Mouse (Mus musculus): ENCODE results near the gene Patl1. TPM values are rescaled to one million over a fixed set of nuclear protein-coding genes. Genes with fewer than 3 reads are reported as not detected.
A peak's percentile ranks its signal among the peaks of the same experiment; 100 is the strongest.
"Not testable (repeated sequence)": the region's sequence is repeated elsewhere in the genome, so short reads cannot be mapped to it uniquely, and the experiment has no call there.

The Patl1 gene
- 19.6 and 21.4 TPM in 2 replicates for polyA plus RNA-seq (2015; fragmentation: Nextera tagmentation; extraction: Ambion mirVana)

DNA sequence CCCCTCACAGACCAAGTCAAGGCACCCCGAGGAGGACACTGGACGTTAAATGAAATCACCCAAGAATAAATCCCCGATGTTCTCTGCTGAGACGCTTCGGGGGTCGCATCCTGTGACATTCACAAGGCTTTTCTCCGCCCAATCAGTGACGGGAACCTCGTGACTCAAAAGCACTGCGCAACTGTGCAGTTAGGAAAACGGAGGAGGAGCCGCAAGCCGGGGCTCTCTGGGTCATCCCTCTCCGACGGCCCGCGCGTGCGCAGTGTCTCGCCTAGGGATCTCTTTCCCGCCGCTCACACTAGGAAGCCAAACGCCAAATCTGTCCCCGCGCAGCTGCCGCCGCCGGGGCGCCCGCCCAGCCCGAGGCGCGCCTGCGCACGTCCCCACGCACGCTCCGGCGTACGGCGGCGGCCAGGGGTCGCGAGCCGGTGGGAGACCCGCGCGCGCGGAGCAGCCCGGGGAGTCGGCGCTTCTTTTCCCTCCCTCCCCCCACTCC, at the start of gene Patl1:
Gene Patl1, plus strand, starts transcription at position 363 of the 496 bp plus-strand sequence.
- no peaks in the 10 kb centered on the region for H3K27me3 ChIP-seq

DNA sequence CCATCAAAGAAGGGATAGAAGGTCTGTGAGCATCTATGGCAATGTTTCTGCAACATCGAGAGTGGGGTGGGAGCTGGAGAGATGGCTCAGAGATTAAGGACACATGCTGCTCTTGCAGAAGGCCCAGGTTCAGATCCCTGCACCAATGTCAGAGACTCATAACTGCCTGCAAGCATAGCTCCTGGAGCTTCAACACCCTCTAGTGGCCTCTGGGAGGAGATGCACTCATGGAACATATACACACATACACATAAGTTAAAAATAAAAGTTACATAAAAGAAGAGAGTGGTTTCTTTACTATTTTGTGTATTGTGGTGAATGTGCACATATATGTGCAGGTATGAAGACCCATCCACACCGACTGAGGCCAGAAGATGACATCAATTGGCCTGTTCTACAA, 44.4 kb upstream of the Patl1 start:
- Histone ChIP-seq H3K9me3 (no peaks in the 10 kb centered on the region), H3K9ac (replicated peaks) (no peak overlapping the region), H3K27me3 (no peaks in the 10 kb centered on the region), H3K4me3 (replicated peaks) (no peak overlapping the region), H3K36me3 (no peaks in the 10 kb centered on the region), H3K4me2 (replicated peaks) (no peak overlapping the region), H3K4me1 (replicated peaks) (no peaks in the 10 kb centered on the region), H3K27ac (no peak overlapping the region)
- ATAC-seq, result no peak
- WGBS, result 78% methylated on average over 2 of the region's 2 CpGs

More for the DNA sequence above, at the start of gene Patl1:
- Histone ChIP-seq H3K27ac (peak within 1 kb of the TSS; percentile 92), H3K9ac (replicated peaks) (peak within 1 kb of the TSS; percentile 91), H3K4me2 (replicated peaks) (peak within 1 kb of the TSS; percentile 82), H3K4me3 (replicated peaks) (peak within 1 kb of the TSS; percentile 88), H3K36me3 (peaks cover 7% of the 10 kb centered on the region), H3K4me1 (replicated peaks) (peaks cover 39% of the 10 kb centered on the region), H3K9me3 (no peaks in the 10 kb centered on the region)
- WGBS, result under 1% methylated on average over 53 of the region's 53 CpGs
- peak; percentile 97 for ATAC-seq

DNA sequence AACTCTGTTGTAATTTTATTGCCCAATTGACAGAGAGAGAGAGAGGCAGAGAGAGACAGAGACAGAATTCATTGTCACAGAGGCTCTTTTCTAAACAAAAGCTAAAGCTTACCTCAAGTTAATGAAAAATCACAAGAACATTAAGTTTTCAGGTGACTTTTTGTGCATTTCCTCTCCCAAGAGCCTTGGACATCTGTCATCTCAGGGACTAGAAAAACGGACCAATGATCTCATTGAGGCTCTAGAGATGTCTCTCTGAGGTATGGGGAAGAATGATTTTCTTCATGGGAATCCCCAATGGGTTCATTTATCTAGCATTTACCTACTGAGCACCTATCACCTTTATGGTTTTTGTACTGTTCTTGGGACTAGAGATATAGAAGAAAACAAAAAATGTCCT, 37.2 kb upstream of the Patl1 start, which contains the start of gene Olfr1419:
Gene Olfr1419, minus strand, starts transcription at position 101 of the 400 bp plus-strand sequence.
- Histone ChIP-seq H3K9ac (replicated peaks) (no peak within 1 kb of the TSS), H3K27ac (no peak within 1 kb of the TSS), H3K4me2 (replicated peaks) (no peak within 1 kb of the TSS), H3K4me3 (replicated peaks) (no peak within 1 kb of the TSS), H3K4me1 (replicated peaks) (no peaks in the 10 kb centered on the region), H3K27me3 (no peaks in the 10 kb centered on the region), H3K9me3 (no peaks in the 10 kb centered on the region), H3K36me3 (no peaks in the 10 kb centered on the region)
- 76% methylated on average over 1 of the region's 1 CpGs for WGBS
- ATAC-seq, result no peak

DNA sequence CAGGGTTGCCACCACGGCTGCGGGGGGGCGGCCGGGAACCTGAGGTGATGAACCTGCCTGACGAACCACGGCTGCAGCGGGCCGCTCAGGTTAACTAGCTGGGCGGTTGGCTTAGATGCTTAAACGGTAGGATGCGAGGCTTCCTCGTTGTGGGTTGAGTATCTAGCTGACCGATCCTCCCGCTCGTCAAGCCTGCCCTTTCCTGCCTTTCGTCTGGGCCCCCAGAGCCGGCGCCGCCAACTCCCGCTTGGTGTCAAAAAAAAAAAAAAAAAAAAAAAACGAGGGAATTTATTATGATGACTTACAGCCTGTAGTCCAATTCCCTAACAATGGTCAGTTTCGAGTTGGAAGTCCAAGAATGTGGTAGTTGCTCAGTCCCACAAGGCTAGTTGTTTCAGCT, 33.8 kb upstream of the Patl1 start:
- H3K27me3 ChIP-seq; ATAC-seq; H3K36me3 ChIP-seq; H3K4me2 ChIP-seq (replicated peaks); H3K9me3 ChIP-seq; H3K9ac ChIP-seq (replicated peaks); H3K4me3 ChIP-seq (replicated peaks); H3K27ac ChIP-seq; H3K4me1 ChIP-seq (replicated peaks): not testable (repeated sequence)
- 63% methylated on average over 22 of the region's 22 CpGs for WGBS

DNA sequence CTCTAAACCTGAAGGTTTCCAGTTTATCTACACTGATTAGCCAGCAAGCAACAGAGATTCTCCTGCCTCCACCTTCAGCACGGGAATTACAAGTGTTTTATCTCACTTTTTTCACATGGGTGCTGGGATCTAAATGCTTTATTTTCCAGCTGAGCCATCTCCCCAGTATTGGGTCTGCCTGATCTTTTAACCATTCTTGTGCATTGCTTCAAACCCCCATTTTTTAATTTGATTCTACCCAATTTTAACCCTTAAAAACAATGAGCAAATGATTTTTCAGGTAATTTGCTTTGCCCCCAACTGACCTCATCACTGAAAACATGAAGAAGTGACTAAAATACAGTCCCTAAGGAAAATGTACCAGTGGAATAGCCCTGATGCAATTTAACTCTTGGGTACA, 25.9 kb upstream of the Patl1 start, which contains the start of gene Olfr1420:
Gene Olfr1420, plus strand, starts transcription at position 301 of the 400 bp plus-strand sequence.
- 44% methylated on average over 1 of the region's 1 CpGs for whole genome bisulfite sequencing
- Histone ChIP-seq H3K9me3 (no peaks in the 10 kb centered on the region), H3K4me3 (replicated peaks) (no peak within 1 kb of the TSS), H3K4me1 (replicated peaks) (no peaks in the 10 kb centered on the region), H3K9ac (replicated peaks) (no peak within 1 kb of the TSS), H3K36me3 (no peaks in the 10 kb centered on the region), H3K4me2 (replicated peaks) (no peak within 1 kb of the TSS), H3K27me3 (no peaks in the 10 kb centered on the region), H3K27ac (no peak within 1 kb of the TSS)
- no peak for ATAC-seq

DNA sequence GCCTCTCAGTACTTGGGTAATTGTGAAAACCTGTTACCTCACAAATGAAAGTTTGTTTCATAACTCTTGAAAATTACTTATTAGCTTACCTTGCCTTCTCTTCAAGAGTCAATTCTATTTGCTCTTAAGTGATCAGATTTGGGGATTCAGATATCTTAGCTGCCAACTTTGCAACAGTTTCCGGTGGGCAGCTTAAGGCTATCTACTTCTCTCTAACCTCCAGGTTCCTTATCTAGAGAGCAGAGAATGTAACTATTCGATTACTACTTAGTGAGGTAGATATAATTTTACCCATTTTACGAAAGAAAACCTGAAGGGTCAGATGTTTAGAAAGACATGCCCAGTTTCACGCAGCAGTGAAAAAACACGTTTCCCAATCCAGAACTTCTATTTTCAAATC, 1.2 kb upstream of the Patl1 start:
- H3K9ac ChIP-seq (replicated peaks), result no peak overlapping the region; the same call in 1 of the 2 replicates
- peak overlapping the region; percentile 77 for H3K4me2 ChIP-seq (replicated peaks)
- H3K4me1 ChIP-seq (replicated peaks), result peaks cover 36% of the 10 kb centered on the region
- peak overlapping the region; percentile 88 for H3K4me3 ChIP-seq (replicated peaks)
- no peak overlapping the region for H3K27ac ChIP-seq
- no peak for ATAC-seq
- H3K9me3 ChIP-seq, result no peaks in the 10 kb centered on the region
- no peaks in the 10 kb centered on the region for H3K27me3 ChIP-seq
- peaks cover 7% of the 10 kb centered on the region for H3K36me3 ChIP-seq
- WGBS, result 94% methylated on average over 5 of the region's 5 CpGs

DNA sequence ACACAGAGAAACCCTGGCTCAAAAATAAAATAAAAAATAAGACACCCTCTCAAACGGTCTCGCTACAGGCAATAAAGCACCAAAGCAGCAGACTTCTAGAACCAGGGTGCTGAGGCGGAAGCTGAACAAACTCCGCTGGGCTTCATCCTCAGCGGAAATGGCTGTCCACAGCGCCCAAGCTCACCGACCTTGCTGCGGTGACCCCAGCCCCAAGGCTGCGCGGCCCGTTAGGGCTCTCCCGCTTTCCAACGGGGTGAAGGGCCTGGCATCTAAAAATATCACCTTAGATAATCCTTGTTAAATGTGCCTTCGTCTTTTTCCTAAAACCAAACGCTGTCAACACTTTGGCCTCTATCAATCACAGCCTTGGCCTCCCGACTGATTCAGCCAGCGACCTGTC, 596 bp upstream of the Patl1 start:
- WGBS, result 4% methylated on average over 17 of the region's 17 CpGs
- peaks cover 39% of the 10 kb centered on the region for H3K4me1 ChIP-seq (replicated peaks)
- H3K27me3 ChIP-seq, result no peaks in the 10 kb centered on the region
- peaks cover 7% of the 10 kb centered on the region for H3K36me3 ChIP-seq
- peak overlapping the region; percentile 88 for H3K4me3 ChIP-seq (replicated peaks)
- H3K27ac ChIP-seq, result peak overlapping the region; percentile 91
- H3K9ac ChIP-seq (replicated peaks), result peak overlapping the region; percentile 73
- peak; percentile 53 for ATAC-seq
- peak overlapping the region; percentile 77 for H3K4me2 ChIP-seq (replicated peaks)
- H3K9me3 ChIP-seq, result no peaks in the 10 kb centered on the region

DNA sequence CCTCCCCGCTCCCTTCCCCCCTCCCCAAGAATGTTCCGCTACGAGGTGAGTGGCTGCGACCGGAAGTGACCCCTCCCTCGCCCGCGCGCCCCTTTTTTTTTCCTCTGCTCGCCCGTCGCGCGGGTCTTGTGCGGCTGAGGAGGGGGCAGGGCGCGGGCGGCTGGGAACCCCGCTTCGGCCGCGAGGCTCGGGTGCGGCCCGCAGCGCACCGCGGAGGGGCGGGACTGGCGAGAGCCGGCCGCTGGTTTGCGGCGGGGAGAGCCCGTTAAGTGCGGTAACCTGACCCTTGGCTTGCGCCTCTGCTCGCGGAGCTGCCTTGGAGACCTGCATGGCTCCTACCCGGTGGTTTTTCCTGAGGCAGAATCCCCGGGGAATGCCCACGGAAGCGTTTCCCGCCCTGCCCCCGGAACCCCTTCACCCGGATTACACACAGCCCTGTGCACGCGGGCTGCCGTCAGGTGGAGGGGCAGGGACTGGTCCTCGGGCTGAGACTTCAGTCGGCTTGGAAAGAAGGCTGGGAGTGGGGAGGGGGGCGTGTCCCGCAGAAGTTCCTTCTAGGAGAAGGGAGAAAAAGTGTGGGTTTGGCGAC, 428 bp downstream of the Patl1 start:
- Histone ChIP-seq H3K36me3 (peaks cover 10% of the 10 kb centered on the region), H3K9ac (replicated peaks) (peak overlapping the region; percentile 91), H3K4me2 (replicated peaks) (peak overlapping the region; percentile 82), H3K4me1 (replicated peaks) (peaks cover 39% of the 10 kb centered on the region), H3K27me3 (no peaks in the 10 kb centered on the region), H3K27ac (peak overlapping the region; percentile 92), H3K9me3 (no peaks in the 10 kb centered on the region), H3K4me3 (replicated peaks) (peak overlapping the region; percentile 88)
- peak; percentile 80 for ATAC-seq
- WGBS, result under 1% methylated on average over 23 of the region's 54 CpGs

DNA sequence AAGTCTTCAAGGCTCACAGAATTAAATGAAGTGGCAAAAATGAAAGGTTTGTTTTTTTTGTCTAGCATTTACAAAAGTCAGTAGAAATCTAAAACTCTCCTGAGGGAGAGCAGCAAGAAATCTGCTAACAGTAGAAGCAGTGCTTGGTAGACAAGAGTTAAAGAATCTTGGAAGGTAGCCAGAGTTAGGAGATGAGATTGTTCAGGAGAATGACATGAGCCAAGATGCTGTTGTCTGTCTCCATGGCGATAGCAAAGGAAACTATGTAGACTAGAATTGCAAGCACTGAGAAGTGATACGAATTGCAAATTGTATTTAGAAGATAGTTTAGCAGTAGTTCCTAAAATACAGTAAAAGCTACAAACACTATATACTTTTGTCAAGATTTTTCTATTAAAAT, 3.6 kb downstream of the Patl1 start:
- peaks cover 23% of the 10 kb centered on the region for H3K36me3 ChIP-seq
- H3K4me2 ChIP-seq (replicated peaks), result no peak overlapping the region
- H3K27ac ChIP-seq, result no peak overlapping the region
- peaks cover 39% of the 10 kb centered on the region for H3K4me1 ChIP-seq (replicated peaks)
- ATAC-seq, result no peak
- WGBS, result 32% methylated on average over 2 of the region's 2 CpGs
- no peaks in the 10 kb centered on the region for H3K9me3 ChIP-seq
- H3K4me3 ChIP-seq (replicated peaks), result no peak overlapping the region
- H3K9ac ChIP-seq (replicated peaks), result no peak overlapping the region
- H3K27me3 ChIP-seq, result no peaks in the 10 kb centered on the region

DNA sequence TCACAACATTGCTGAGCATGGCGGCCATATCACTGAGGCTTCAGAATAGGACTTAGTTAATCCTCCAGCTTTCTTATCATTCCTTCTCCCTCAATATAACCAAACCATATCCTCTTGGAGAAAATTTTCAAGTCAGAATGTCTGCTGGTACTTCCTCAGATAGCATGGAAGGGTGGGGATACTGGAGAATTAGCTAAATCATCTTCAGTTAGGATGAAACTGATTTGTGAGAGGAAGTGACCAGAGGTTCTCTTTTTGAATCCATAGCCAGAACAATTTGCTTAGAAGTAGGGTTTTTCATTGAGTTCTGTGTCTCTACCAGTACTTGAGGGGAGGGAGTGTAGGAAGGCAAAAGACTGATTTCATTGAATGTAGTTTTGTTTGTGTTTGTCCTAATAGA, 9.9 kb downstream of the Patl1 start:
- no peak overlapping the region for H3K27ac ChIP-seq
- H3K9me3 ChIP-seq, result no peaks in the 10 kb centered on the region
- H3K9ac ChIP-seq (replicated peaks), result no peak overlapping the region
- no peak overlapping the region for H3K4me2 ChIP-seq (replicated peaks)
- H3K4me1 ChIP-seq (replicated peaks), result no peaks in the 10 kb centered on the region
- H3K27me3 ChIP-seq, result no peaks in the 10 kb centered on the region
- H3K36me3 ChIP-seq, result peaks cover 64% of the 10 kb centered on the region
- 96% methylated on average over 1 of the region's 1 CpGs for WGBS
- ATAC-seq, result no peak
- H3K4me3 ChIP-seq (replicated peaks), result no peak overlapping the region

DNA sequence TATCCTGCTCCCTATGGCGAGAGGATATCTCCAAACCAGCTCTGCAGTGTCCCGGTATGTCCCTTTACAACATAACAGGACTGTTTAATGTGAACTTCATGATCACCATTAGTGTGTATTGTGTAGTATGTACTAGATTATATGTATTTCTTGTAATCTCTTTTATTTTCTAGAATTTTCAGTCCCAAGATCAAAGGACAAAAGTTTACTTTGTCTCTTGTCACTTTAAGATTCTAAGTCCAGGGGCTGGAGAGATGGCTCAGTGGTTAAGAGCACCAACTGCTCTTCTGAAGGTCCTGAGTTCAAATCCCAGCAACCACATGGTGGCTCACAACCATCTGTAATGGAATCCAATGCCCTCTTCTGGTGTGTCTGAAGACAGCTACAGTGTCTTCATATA, 10.3 kb downstream of the Patl1 start:
- not testable (repeated sequence) for H3K27me3 ChIP-seq; ATAC-seq; H3K27ac ChIP-seq; H3K4me1 ChIP-seq (replicated peaks); H3K9me3 ChIP-seq; H3K4me2 ChIP-seq (replicated peaks); H3K9ac ChIP-seq (replicated peaks); H3K4me3 ChIP-seq (replicated peaks)
- H3K36me3 ChIP-seq, result peaks cover 65% of the 10 kb centered on the region
- 96% methylated on average over 2 of the region's 2 CpGs for WGBS

DNA sequence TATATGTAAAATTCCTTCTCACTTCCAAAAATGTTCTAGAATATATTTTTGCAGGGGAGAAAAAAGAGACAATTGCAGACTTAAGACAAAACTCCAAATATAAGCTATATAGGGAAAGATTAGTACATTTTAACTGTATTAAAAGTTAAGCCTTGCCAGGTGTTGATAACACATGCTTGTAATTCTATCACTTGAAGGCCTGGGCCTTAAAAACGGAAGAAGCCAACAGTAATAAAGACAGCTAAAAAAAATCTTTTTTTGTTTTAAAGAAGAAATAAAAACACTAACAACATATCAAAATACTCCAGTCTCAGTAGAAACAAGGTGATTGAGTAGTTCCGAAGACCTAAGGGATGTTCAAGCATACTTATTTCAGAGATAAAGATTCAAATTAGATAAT, 14.2 kb downstream of the Patl1 start:
- H3K4me3 ChIP-seq (replicated peaks), result no peak overlapping the region
- no peak overlapping the region for H3K4me2 ChIP-seq (replicated peaks)
- no peaks in the 10 kb centered on the region for H3K9me3 ChIP-seq
- H3K27ac ChIP-seq, result no peak overlapping the region
- H3K36me3 ChIP-seq, result peaks cover 81% of the 10 kb centered on the region
- ATAC-seq, result no peak
- H3K27me3 ChIP-seq, result no peaks in the 10 kb centered on the region
- 94% methylated on average over 2 of the region's 2 CpGs for WGBS
- no peak overlapping the region for H3K9ac ChIP-seq (replicated peaks)
- H3K4me1 ChIP-seq (replicated peaks), result no peaks in the 10 kb centered on the region
